Mouse (Mus musculus): Measurements from ENCODE around the gene Lrrc72. TPM values are rescaled to one million over a fixed set of nuclear protein-coding genes. Genes with fewer than 3 reads are reported as not detected.
"Not testable (repeated sequence)": the region's sequence is repeated elsewhere in the genome, so short reads cannot be mapped to it uniquely, and the experiment has no call there.

Gene Lrrc72
- polyA plus RNA-seq, 1 experiment from 2014 or later, result not detected

GRCm38 (mm10) chr12:36207800-36208148 lies 45.4 kb downstream of the Lrrc72 start:
- 73% methylated on average over 7 of the region's 7 CpGs for WGBS
- Histone ChIP-seq H3K9me3 (ENCODE audit: control insufficient read depth, low read length) (no peaks in the 10 kb centered on the region), H3K4me1 (ENCODE audit: control insufficient read depth, insufficient read depth, low read length) (peaks cover 9% of the 10 kb centered on the region; the same call in 1 of the 2 replicates), H3K4me2 (peak overlapping the region; percentile 20; the same call in 1 of the 2 replicates), H3K9ac (ENCODE audit: low read length) (no peak overlapping the region), H3K27ac (ENCODE audit: low read depth, low read length) (peak overlapping the region; percentile 20), H3K4me3 (ENCODE audit: low read depth, low read length) (no peak overlapping the region), H3K36me3 (ENCODE audit: control insufficient read depth, insufficient read depth, low read length) (no peaks in the 10 kb centered on the region), H3K27me3 (ENCODE audit: control insufficient read depth, insufficient read depth, low read length) (no peaks in the 10 kb centered on the region)
- no peak for ATAC-seq (ENCODE audit: low FRiP score)
- no peak for DNase-seq (ENCODE audit: low spot score, missing footprints)

- peak; percentile 92 for DNase-seq (ENCODE audit: low spot score, missing footprints)
- Histone ChIP-seq H3K27ac (ENCODE audit: low read depth, low read length) (peak overlapping the region; percentile 20), H3K4me1 (ENCODE audit: control insufficient read depth, insufficient read depth, low read length) (peaks cover 9% of the 10 kb centered on the region; the same call in 1 of the 2 replicates), H3K9ac (ENCODE audit: low read length) (no peak overlapping the region), H3K36me3 (ENCODE audit: control insufficient read depth, insufficient read depth, low read length) (no peaks in the 10 kb centered on the region), H3K9me3 (ENCODE audit: control insufficient read depth, low read length) (no peaks in the 10 kb centered on the region), H3K4me2 (peak overlapping the region; percentile 20; the same call in 1 of the 2 replicates), H3K27me3 (ENCODE audit: control insufficient read depth, insufficient read depth, low read length) (no peaks in the 10 kb centered on the region), H3K4me3 (ENCODE audit: low read depth, low read length) (no peak overlapping the region)
- 53% methylated on average over 9 of the region's 9 CpGs for WGBS
- peak; percentile 96 for ATAC-seq (ENCODE audit: low FRiP score)
These were observed 46.0 kb downstream of the Lrrc72 start for GRCm38 (mm10) chr12:36207072-36207799.

- not testable (repeated sequence) for H3K27me3 ChIP-seq (ENCODE audit: control insufficient read depth, insufficient read depth, low read length); H3K9me3 ChIP-seq (ENCODE audit: control insufficient read depth, low read length); H3K4me1 ChIP-seq (ENCODE audit: control insufficient read depth, insufficient read depth, low read length); H3K9ac ChIP-seq (ENCODE audit: low read length); H3K4me2 ChIP-seq; H3K36me3 ChIP-seq (ENCODE audit: control insufficient read depth, insufficient read depth, low read length); ATAC-seq (ENCODE audit: low FRiP score); H3K4me3 ChIP-seq (ENCODE audit: low read depth, low read length); DNase-seq (ENCODE audit: low spot score, missing footprints); H3K27ac ChIP-seq (ENCODE audit: low read depth, low read length)
- 60% methylated on average over 5 of the region's 5 CpGs for WGBS
These were observed 47.5 kb downstream of the Lrrc72 start for GRCm38 (mm10) chr12:36205579-36206119.

GRCm38 (mm10) chr12:36194976-36195375 lies 58.2 kb downstream of the Lrrc72 start:
- Histone ChIP-seq H3K9ac (ENCODE audit: low read length) (no peak overlapping the region), H3K4me3 (ENCODE audit: low read depth, low read length) (no peak overlapping the region), H3K27ac (ENCODE audit: low read depth, low read length) (no peak overlapping the region), H3K27me3 (ENCODE audit: control insufficient read depth, insufficient read depth, low read length) (no peaks in the 10 kb centered on the region), H3K4me1 (ENCODE audit: control insufficient read depth, insufficient read depth, low read length) (no peaks in the 10 kb centered on the region), H3K9me3 (ENCODE audit: control insufficient read depth, low read length) (peaks cover 4% of the 10 kb centered on the region; the same call in 1 of the 2 replicates), H3K4me2 (no peak overlapping the region), H3K36me3 (ENCODE audit: control insufficient read depth, insufficient read depth, low read length) (peaks cover 29% of the 10 kb centered on the region)
- ATAC-seq (ENCODE audit: low FRiP score) (no peak), DNase-seq (ENCODE audit: low spot score, missing footprints) (no peak)
- 94% methylated on average over 7 of the region's 7 CpGs for WGBS

- no peaks in the 10 kb centered on the region for H3K4me1 ChIP-seq (ENCODE audit: control insufficient read depth, insufficient read depth, low read length)
- H3K9ac ChIP-seq (ENCODE audit: low read length), result no peak overlapping the region
- no peak for DNase-seq (ENCODE audit: low spot score, missing footprints)
- no peak overlapping the region for H3K4me2 ChIP-seq
- H3K27ac ChIP-seq (ENCODE audit: low read depth, low read length), result no peak overlapping the region
- no peak for ATAC-seq (ENCODE audit: low FRiP score)
- H3K36me3 ChIP-seq (ENCODE audit: control insufficient read depth, insufficient read depth, low read length), result peaks cover 10% of the 10 kb centered on the region; the same call in 1 of the 2 replicates
- no peak overlapping the region for H3K4me3 ChIP-seq (ENCODE audit: low read depth, low read length)
- H3K9me3 ChIP-seq (ENCODE audit: control insufficient read depth, low read length), result no peaks in the 10 kb centered on the region
- WGBS, result 94% methylated on average over 5 of the region's 5 CpGs
- H3K27me3 ChIP-seq (ENCODE audit: control insufficient read depth, insufficient read depth, low read length), result no peaks in the 10 kb centered on the region
These were observed 62.9 kb downstream of the Lrrc72 start for GRCm38 (mm10) chr12:36190343-36190742.

- no peaks in the 10 kb centered on the region for H3K9me3 ChIP-seq (ENCODE audit: control insufficient read depth, low read length)
- H3K27ac ChIP-seq (ENCODE audit: low read depth, low read length), result no peak overlapping the region
- H3K27me3 ChIP-seq (ENCODE audit: control insufficient read depth, insufficient read depth, low read length), result no peaks in the 10 kb centered on the region
- DNase-seq (ENCODE audit: low spot score, missing footprints) (no peak), ATAC-seq (ENCODE audit: low FRiP score) (no peak)
- 94% methylated on average over 3 of the region's 3 CpGs for WGBS
- no peak overlapping the region for H3K9ac ChIP-seq (ENCODE audit: low read length)
- no peaks in the 10 kb centered on the region for H3K4me1 ChIP-seq (ENCODE audit: control insufficient read depth, insufficient read depth, low read length)
- H3K36me3 ChIP-seq (ENCODE audit: control insufficient read depth, insufficient read depth, low read length), result 0 out of 2 replicates have a peak, but pooled peaks cover 4% of the 10 kb centered on the region
- H3K4me3 ChIP-seq (ENCODE audit: low read depth, low read length), result no peak overlapping the region
- no peak overlapping the region for H3K4me2 ChIP-seq
These were observed 63.6 kb downstream of the Lrrc72 start for GRCm38 (mm10) chr12:36189610-36190009.

- Histone ChIP-seq H3K27ac (ENCODE audit: low read depth, low read length) (no peak overlapping the region), H3K9me3 (ENCODE audit: control insufficient read depth, low read length) (no peaks in the 10 kb centered on the region), H3K4me3 (ENCODE audit: low read depth, low read length) (no peak overlapping the region), H3K4me1 (ENCODE audit: control insufficient read depth, insufficient read depth, low read length) (no peaks in the 10 kb centered on the region), H3K36me3 (ENCODE audit: control insufficient read depth, insufficient read depth, low read length) (peaks cover 6% of the 10 kb centered on the region; the same call in 1 of the 2 replicates), H3K4me2 (no peak overlapping the region), H3K9ac (ENCODE audit: low read length) (no peak overlapping the region), H3K27me3 (ENCODE audit: control insufficient read depth, insufficient read depth, low read length) (no peaks in the 10 kb centered on the region)
- 85% methylated on average over 6 of the region's 6 CpGs for WGBS
- DNase-seq (ENCODE audit: low spot score, missing footprints) (no peak), ATAC-seq (ENCODE audit: low FRiP score) (no peak)
These were observed 66.1 kb downstream of the Lrrc72 start for GRCm38 (mm10) chr12:36187081-36187480.

- no peaks in the 10 kb centered on the region for H3K27me3 ChIP-seq (ENCODE audit: control insufficient read depth, insufficient read depth, low read length)
- H3K4me3 ChIP-seq (ENCODE audit: low read depth, low read length), result no peak overlapping the region
- H3K9ac ChIP-seq (ENCODE audit: low read length), result no peak overlapping the region
- ATAC-seq (ENCODE audit: low FRiP score) (no peak), DNase-seq (ENCODE audit: low spot score, missing footprints) (no peak)
- no peak overlapping the region for H3K4me2 ChIP-seq
- H3K4me1 ChIP-seq (ENCODE audit: control insufficient read depth, insufficient read depth, low read length), result no peaks in the 10 kb centered on the region
- peaks cover 2% of the 10 kb centered on the region; the same call in 1 of the 2 replicates for H3K36me3 ChIP-seq (ENCODE audit: control insufficient read depth, insufficient read depth, low read length)
- WGBS, result 87% methylated on average over 6 of the region's 6 CpGs
- no peaks in the 10 kb centered on the region for H3K9me3 ChIP-seq (ENCODE audit: control insufficient read depth, low read length)
- H3K27ac ChIP-seq (ENCODE audit: low read depth, low read length), result no peak overlapping the region
These were observed 70.6 kb downstream of the Lrrc72 start for GRCm38 (mm10) chr12:36182570-36182969.

- Histone ChIP-seq H3K9me3 (ENCODE audit: control insufficient read depth, low read length) (no peaks in the 10 kb centered on the region), H3K4me3 (ENCODE audit: low read depth, low read length) (no peak overlapping the region), H3K36me3 (ENCODE audit: control insufficient read depth, insufficient read depth, low read length) (peaks cover 2% of the 10 kb centered on the region; the same call in 1 of the 2 replicates), H3K4me2 (no peak overlapping the region), H3K27me3 (ENCODE audit: control insufficient read depth, insufficient read depth, low read length) (no peaks in the 10 kb centered on the region), H3K27ac (ENCODE audit: low read depth, low read length) (no peak overlapping the region), H3K9ac (ENCODE audit: low read length) (no peak overlapping the region), H3K4me1 (ENCODE audit: control insufficient read depth, insufficient read depth, low read length) (no peaks in the 10 kb centered on the region)
- WGBS, result 95% methylated on average over 5 of the region's 5 CpGs
- no peak for ATAC-seq (ENCODE audit: low FRiP score)
- DNase-seq (ENCODE audit: low spot score, missing footprints), result no peak
These were observed 76.0 kb downstream of the Lrrc72 start for GRCm38 (mm10) chr12:36177227-36177626.
